Mouse (Mus musculus): ENCODE data around the gene Timm8a2. TPM values are rescaled to one million over a fixed set of nuclear protein-coding genes. Genes with fewer than 3 reads are reported as not detected.

The Timm8a2 gene
- total and polyA plus RNA-seq, 3 experiments = 0.18 TPM; not detected in 2

DNA sequence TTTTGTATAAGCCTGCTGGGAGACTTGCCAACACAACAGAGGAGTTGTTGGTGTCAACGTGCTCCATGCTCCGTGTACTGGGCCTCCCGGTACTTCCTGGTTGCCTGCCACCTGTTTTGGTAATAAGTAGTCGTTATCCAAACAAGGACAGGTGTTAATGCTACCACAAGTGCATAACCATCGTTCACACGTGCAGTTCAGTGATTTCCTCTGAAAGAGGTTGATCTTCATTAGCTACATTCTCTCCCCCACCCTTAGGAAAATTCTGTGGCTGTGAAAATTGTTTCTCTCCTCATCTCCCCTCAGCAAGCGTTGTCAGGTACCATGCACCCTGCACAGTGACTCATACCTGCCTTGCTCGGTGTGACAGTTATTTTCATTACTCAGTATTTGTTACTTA, 35.0 kb upstream of the Timm8a2 start:
- Histone ChIP-seq H3K27ac (ENCODE audit: control insufficient read depth, low read depth, low read length) (no peak overlapping the region), H3K27me3 (ENCODE audit: control insufficient read depth in 1 of 2, insufficient read depth in 2 of 2, low read length in 2 of 2) (no peaks in the 10 kb centered on the region), H3K9me3 (replicated peaks; ENCODE audit: insufficient read depth, low read length) (no peaks in the 10 kb centered on the region), H3K79me2 (ENCODE audit: control insufficient read depth, insufficient read depth, low read length, poor library complexity) (no peaks in the 10 kb centered on the region), H3K9ac (ENCODE audit: control insufficient read depth, low read depth, low read length, poor library complexity, severe bottlenecking) (no peak overlapping the region), H3K36me3 (ENCODE audit: control insufficient read depth in 1 of 2, insufficient read depth in 2 of 2, low read length in 2 of 2) (peaks cover 0 to 16% of the 10 kb centered on the region in 2 experiments), H3K4me3 (ENCODE audit: control insufficient read depth in 1 of 2, insufficient read depth in 1 of 2, low read depth in 2 of 2, low read length in 2 of 2) (no peak overlapping the region), H3K4me1 (ENCODE audit: control insufficient read depth in 1 of 2, insufficient read depth in 2 of 2, low read length in 2 of 2) (peaks cover 18 to 20% of the 10 kb centered on the region in 2 experiments)
- no peak for TF ChIP-seq ZNF384 (IDR thresholded peaks at IDR 0.05; ENCODE audit: low read depth, low read length)
- no peak for DNase-seq (ENCODE audit: low read depth, low spot score)

- H3K4me1 ChIP-seq (ENCODE audit: control insufficient read depth in 1 of 2, insufficient read depth in 2 of 2, low read length in 2 of 2) = peaks cover 9% of the 10 kb centered on the region in 2 experiments
- H3K36me3 ChIP-seq (ENCODE audit: control insufficient read depth in 1 of 2, insufficient read depth in 2 of 2, low read length in 2 of 2) = peaks cover 0 to 6% of the 10 kb centered on the region in 2 experiments
- H3K27me3 ChIP-seq (ENCODE audit: control insufficient read depth in 1 of 2, insufficient read depth in 2 of 2, low read length in 2 of 2) = no peaks in the 10 kb centered on the region
- TF ChIP-seq UBTF (IDR thresholded peaks at IDR 0.05; ENCODE audit: borderline replicate concordance, insufficient read depth, low read depth, low read length) = no peak
- TF ChIP-seq MYB (IDR thresholded peaks at IDR 0.05; ENCODE audit: low read depth, low read length) = no peak
- DNase-seq (ENCODE audit: low read depth, low spot score) = no peak
- H3K9ac ChIP-seq (ENCODE audit: control insufficient read depth, low read depth, low read length, poor library complexity, severe bottlenecking) = no peak overlapping the region
- H3K27ac ChIP-seq (ENCODE audit: control insufficient read depth, low read depth, low read length) = no peak overlapping the region
- no peak overlapping the region for H3K4me3 ChIP-seq (ENCODE audit: control insufficient read depth in 1 of 2, insufficient read depth in 1 of 2, low read depth in 2 of 2, low read length in 2 of 2)
- no peaks in the 10 kb centered on the region for H3K9me3 ChIP-seq (replicated peaks; ENCODE audit: insufficient read depth, low read length)
- H3K79me2 ChIP-seq (ENCODE audit: control insufficient read depth, insufficient read depth, low read length, poor library complexity) = no peaks in the 10 kb centered on the region
Observed at GRCm38 (mm10) chr14:122000346-122001105, 33.9 kb upstream of the Timm8a2 start.

- no peaks in the 10 kb centered on the region; a peak in 2 of 4 replicates for H3K36me3 ChIP-seq (ENCODE audit: control insufficient read depth in 1 of 2, insufficient read depth in 2 of 2, low read length in 2 of 2)
- no peaks in the 10 kb centered on the region for H3K9me3 ChIP-seq (replicated peaks; ENCODE audit: insufficient read depth, low read length)
- H3K27me3 ChIP-seq (ENCODE audit: control insufficient read depth in 1 of 2, insufficient read depth in 2 of 2, low read length in 2 of 2) = no peaks in the 10 kb centered on the region
- no peak overlapping the region for H3K4me3 ChIP-seq (ENCODE audit: control insufficient read depth in 1 of 2, insufficient read depth in 1 of 2, low read depth in 2 of 2, low read length in 2 of 2)
- no peaks in the 10 kb centered on the region for H3K79me2 ChIP-seq (ENCODE audit: control insufficient read depth, insufficient read depth, low read length, poor library complexity)
- no peak overlapping the region for H3K9ac ChIP-seq (ENCODE audit: control insufficient read depth, low read depth, low read length, poor library complexity, severe bottlenecking)
- no peak for DNase-seq (ENCODE audit: low read depth, low spot score)
- no peak overlapping the region for H3K27ac ChIP-seq (ENCODE audit: control insufficient read depth, low read depth, low read length)
- TF ChIP-seq ETS1 (IDR thresholded peaks at IDR 0.05; ENCODE audit: low read depth, low read length) (no peak), JUND (IDR thresholded peaks at IDR 0.05; ENCODE audit: low read depth, low read length) (no peak), MAX (IDR thresholded peaks at IDR 0.05; ENCODE audit: low read length) (no peak), MAZ (IDR thresholded peaks at IDR 0.05; ENCODE audit: low read depth, low read length) (no peak), USF1 (IDR thresholded peaks at IDR 0.05; ENCODE audit: low read depth, low read length) (no peak)
- H3K4me1 ChIP-seq (ENCODE audit: control insufficient read depth in 1 of 2, insufficient read depth in 2 of 2, low read length in 2 of 2) = peaks cover 0 to 3% of the 10 kb centered on the region in 2 experiments; a peak in 2 of 4 replicates
Observed at GRCm38 (mm10) chr14:122002224-122002623, 32.2 kb upstream of the Timm8a2 start.

All from MEL (cell line).